Mouse (Mus musculus): Measurements from ENCODE around the gene Arl15.

GRCm38 (mm10) chr13:114158111-114158730 lies 363.9 kb downstream of the Arl15 start:
- TF ChIP-seq POLR2A (IDR thresholded peaks at IDR 0.05; ENCODE audit: insufficient read depth, low read depth, low read length) = no peak
- TF ChIP-seq CTCF (IDR thresholded peaks at IDR 0.05) = no peak
- no peak for TF ChIP-seq EP300 (IDR thresholded peaks at IDR 0.05; ENCODE audit: insufficient read depth, low read depth, low read length)

Data from heart, adult 2 months (tissue).